8 mouse cellular contexts compared by ENCODE assay signal in the genomic region with DNA sequence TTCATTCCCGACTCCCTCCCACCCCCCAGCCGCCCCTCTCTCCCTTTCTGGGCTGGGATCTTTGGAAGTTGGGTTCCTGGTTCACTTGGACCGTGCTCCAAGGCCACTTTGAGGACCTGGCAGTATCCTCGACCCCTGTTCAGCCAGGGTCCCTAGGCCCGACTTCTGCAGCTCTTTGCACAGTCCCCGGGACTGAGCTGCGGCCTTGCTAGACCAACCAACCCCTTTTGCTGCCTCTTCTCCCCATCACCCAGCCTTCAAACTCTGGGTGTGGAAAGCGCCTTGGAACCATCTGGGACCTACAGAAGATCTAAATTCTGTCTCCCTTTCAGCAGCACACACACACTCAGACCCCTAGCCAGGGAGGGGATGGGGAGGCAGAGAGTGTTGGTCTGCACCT. TPM values are rescaled to one million over a fixed set of nuclear protein-coding genes. Genes with fewer than 3 reads are reported as not detected.
DNase-seq lines count a peak whose midpoint lies in the region; ATAC-seq and TF ChIP-seq lines count a peak whose summit lies in the region.

No protein-coding gene starts in this region.

- H3K9ac ChIP-seq in heart, embryonic 13.5 days, result peak overlapping the region; percentile 91
- peak overlapping the region; percentile 96 for H3K9ac ChIP-seq in CH12.LX (ENCODE audit: insufficient read depth, low read depth)
- peak overlapping the region; percentile 74 for H3K9ac ChIP-seq in forebrain, embryonic 14.5 days (ENCODE audit: low read length)
- H3K9ac ChIP-seq in liver, embryonic 14.5 days (replicated peaks), result peak overlapping the region; percentile 91

- peaks cover 5% of the 10 kb centered on the region; the same call in 1 of the 2 replicates for H3K9me3 ChIP-seq in heart, embryonic 13.5 days
- peaks cover 5% of the 10 kb centered on the region for H3K9me3 ChIP-seq in CH12.LX (replicated peaks; ENCODE audit: low read length)
- H3K9me3 ChIP-seq in forebrain, embryonic 14.5 days (replicated peaks; ENCODE audit: control insufficient read depth, low read length), result no peaks in the 10 kb centered on the region
- no peaks in the 10 kb centered on the region for H3K9me3 ChIP-seq in liver, embryonic 14.5 days (ENCODE audit: control insufficient read depth, low read length)

- no peaks in the 10 kb centered on the region for H3K27me3 ChIP-seq in heart, embryonic 13.5 days (replicated peaks)
- no peaks in the 10 kb centered on the region for H3K27me3 ChIP-seq in CH12.LX (replicated peaks)
- H3K27me3 ChIP-seq in forebrain, embryonic 14.5 days (replicated peaks; ENCODE audit: control insufficient read depth, insufficient read depth, low read length), result no peaks in the 10 kb centered on the region
- H3K27me3 ChIP-seq in liver, embryonic 14.5 days (ENCODE audit: control insufficient read depth, insufficient read depth, low read length), result no peaks in the 10 kb centered on the region

- peaks cover 40% of the 10 kb centered on the region for H3K36me3 ChIP-seq in heart, embryonic 13.5 days
- H3K36me3 ChIP-seq in CH12.LX (replicated peaks in 1 of 2; ENCODE audit: control insufficient read depth in 1 of 2, insufficient read depth in 1 of 2, low read length in 1 of 2), result peaks cover 30 to 42% of the 10 kb centered on the region in 2 experiments
- H3K36me3 ChIP-seq in forebrain, embryonic 14.5 days (ENCODE audit: control insufficient read depth, insufficient read depth, low read length), result peaks cover 32% of the 10 kb centered on the region
- 0 out of 2 replicates have a peak, but pooled peaks cover 3% of the 10 kb centered on the region for H3K36me3 ChIP-seq in liver, embryonic 14.5 days (replicated peaks; ENCODE audit: control insufficient read depth, insufficient read depth, low read depth)

- in situ Hi-C loops in CH12.LX (cut with MboI; ENCODE audit: low pct_ligation_motif_present, low pct_unique_long_range_greater_than_20kb, low sequenced_read_pairs), result no loop called here

- no peak for DNase-seq in heart, postnatal 4 days
- DNase-seq in CH12.LX (ENCODE audit: extremely low read depth) (peak; percentile 31), MN1 (ENCODE audit: low spot score) (no peak)
- DNase-seq in forebrain, embryonic 14.5 days (ENCODE audit: low spot score), result no peak
- no peak for DNase-seq in liver, embryonic 14.5 days (ENCODE audit: low read depth in 3 of 3, low spot score in 3 of 3)
- no peak for DNase-seq in spleen, adult 18-20 months
- no peak for DNase-seq in cerebellum, postnatal 36 days

- TF ChIP-seq POLR2A in CH12.LX (IDR thresholded peaks at IDR 0.05; ENCODE audit: low read depth, low read length), result no peak

- no peak for TF ChIP-seq CTCF in CH12.LX (conservative IDR thresholded peaks at IDR 0.05 in 1 of 2, IDR thresholded peaks at IDR 0.05 in 1 of 2; ENCODE audit: low read depth in 2 of 2, low read length in 2 of 2)
- TF ChIP-seq CTCF in liver, embryonic 14.5 days (IDR thresholded peaks at IDR 0.05; ENCODE audit: low read depth), result no peak

- TF ChIP-seq RAD21 in CH12.LX (IDR thresholded peaks at IDR 0.05; ENCODE audit: low read depth, low read length), result no peak

- no peak for ATAC-seq in heart, embryonic 13.5 days (ENCODE audit: extremely low read depth, insufficient number of reproducible peaks, low FRiP score, low TSS enrichment)
- ATAC-seq in forebrain, embryonic 14.5 days, result peak; percentile 37; the same call in 1 of the 2 replicates
- peak; percentile 36; the same call in 1 of the 2 replicates for ATAC-seq in liver, embryonic 14.5 days (ENCODE audit: insufficient read depth)

- peaks cover 42% of the 10 kb centered on the region for H3K4me1 ChIP-seq in heart, embryonic 13.5 days
- H3K4me1 ChIP-seq in CH12.LX (ENCODE audit: control insufficient read depth in 1 of 2, insufficient read depth in 2 of 2), result peaks cover 44 to 75% of the 10 kb centered on the region in 2 experiments
- peaks cover 10% of the 10 kb centered on the region for H3K4me1 ChIP-seq in forebrain, embryonic 14.5 days (ENCODE audit: control insufficient read depth, insufficient read depth, low read length)
- H3K4me1 ChIP-seq in liver, embryonic 14.5 days (replicated peaks; ENCODE audit: control insufficient read depth in 2 of 2, insufficient read depth in 2 of 2, low read length in 1 of 2), result peaks cover 4 to 12% of the 10 kb centered on the region in 2 experiments

- peak overlapping the region; percentile 84 for H3K4me3 ChIP-seq in heart, embryonic 13.5 days
- H3K4me3 ChIP-seq in CH12.LX (replicated peaks in 1 of 3; ENCODE audit: low read depth in 2 of 3, low read length in 2 of 3, poor library complexity in 1 of 3), result peak overlapping the region; percentile 52 to 92 (median 77)
- H3K4me3 ChIP-seq in forebrain, embryonic 14.5 days (ENCODE audit: low read depth, low read length), result peak overlapping the region; percentile 57
- peak overlapping the region; percentile 78 to 94 for H3K4me3 ChIP-seq in liver, embryonic 14.5 days (ENCODE audit: insufficient read depth in 1 of 2, low read depth in 2 of 2, low read length in 2 of 2)

- H3K4me2 ChIP-seq in heart, embryonic 13.5 days, result peak overlapping the region; percentile 88
- H3K4me2 ChIP-seq in CH12.LX (ENCODE audit: insufficient read depth, low read depth, poor library complexity, severe bottlenecking), result peak overlapping the region; percentile 93
- peak overlapping the region; percentile 79 for H3K4me2 ChIP-seq in forebrain, embryonic 14.5 days (ENCODE audit: low read length)
- H3K4me2 ChIP-seq in liver, embryonic 14.5 days (ENCODE audit: low read depth), result peak overlapping the region; percentile 88

- TF ChIP-seq EP300 in CH12.LX (IDR thresholded peaks at IDR 0.05; ENCODE audit: low read length), result no peak
- no peak for TF ChIP-seq EP300 in liver, embryonic 14.5 days (IDR thresholded peaks at IDR 0.05; ENCODE audit: low read depth)

- H3K27ac ChIP-seq in heart, embryonic 13.5 days (replicated peaks), result peak overlapping the region; percentile 76
- peak overlapping the region; percentile 84 for H3K27ac ChIP-seq in CH12.LX (ENCODE audit: insufficient read depth, low read depth)
- no peak overlapping the region; the same call in 1 of the 2 replicates for H3K27ac ChIP-seq in forebrain, embryonic 14.5 days (ENCODE audit: low read depth, low read length)
- H3K27ac ChIP-seq in liver, embryonic 14.5 days, result peak overlapping the region; percentile 70

- H3K79me2 ChIP-seq in CH12.LX (replicated peaks; ENCODE audit: control insufficient read depth, extremely low read depth, insufficient read depth, poor library complexity, severe bottlenecking), result peaks cover 15% of the 10 kb centered on the region

- WGBS in heart, embryonic 13.5 days, result 3% methylated on average over 8 of the region's 8 CpGs
- WGBS in forebrain, embryonic 14.5 days, result 3% methylated on average over 7 of the region's 8 CpGs
- under 1% methylated on average over 8 of the region's 8 CpGs for WGBS in liver, embryonic 14.5 days (ENCODE audit: insufficient replicate concordance)

- dilution Hi-C loops in CH12.LX (cut with MboI; ENCODE audit: extremely low pct_ligation_motif_present, extremely low pct_unique_long_range_greater_than_20kb, low sequenced_read_pairs), result no loop called here

RNA-seq across cellular contexts. Expression of a gene that starts 0.4 kb away (rescaled TPM):
- 107 and 122 TPM in 2 replicates for polyA plus RNA-seq in heart, embryonic 13.5 days (2015; fragmentation: Nextera tagmentation; extraction: Ambion mirVana)
- 10 to 100 TPM; 74.6 to 74.8 TPM for total RNA-seq in heart, postnatal 4 days (2021)
- total RNA-seq in CH12.LX (2012; rRNA removed) (172 and 194 TPM in 2 replicates), CH12.LX (2014; rRNA removed) (154 and 179 TPM in 2 replicates)
- polyA plus RNA-seq in CH12.LX (2012; ENCODE audit: insufficient read length, low read depth), result 265 and 293 TPM in 2 replicates
- polyA plus RNA-seq in forebrain, embryonic 14.5 days (2014; fragmentation: Nextera tagmentation; extraction: Ambion mirVana), result 134 and 154 TPM in 2 replicates
- polyA plus RNA-seq in liver, embryonic 14.5 days (2012; rRNA removed), result 57.5 and 59.2 TPM in 2 replicates
- 57.5 and 62.2 TPM in 2 replicates for polyA plus RNA-seq in liver, embryonic 14.5 days (2014; fragmentation: Nextera tagmentation; extraction: Ambion mirVana)

RNA-seq across cellular contexts. Expression of a gene that starts 4.6 kb away (rescaled TPM):
- polyA plus RNA-seq in heart, embryonic 13.5 days (2015; fragmentation: Nextera tagmentation; extraction: Ambion mirVana), result 1.2 and 1.4 TPM in 2 replicates
- total RNA-seq in heart, postnatal 4 days (2021), result 1 to 10 TPM; 2.0 to 2.2 TPM
- 438 and 452 TPM in 2 replicates for total RNA-seq in CH12.LX (2012; rRNA removed)
- 380 and 447 TPM in 2 replicates for total RNA-seq in CH12.LX (2014; rRNA removed)
- 296 and 343 TPM in 2 replicates for polyA plus RNA-seq in CH12.LX (2012; ENCODE audit: insufficient read length, low read depth)
- polyA plus RNA-seq in forebrain, embryonic 14.5 days (2014; fragmentation: Nextera tagmentation; extraction: Ambion mirVana), result 0.24 TPM in 1 of 2 replicates, not detected in the other
- 12.5 and 16.3 TPM in 2 replicates for polyA plus RNA-seq in liver, embryonic 14.5 days (2012; rRNA removed)
- polyA plus RNA-seq in liver, embryonic 14.5 days (2014; fragmentation: Nextera tagmentation; extraction: Ambion mirVana), result 14.4 and 17.0 TPM in 2 replicates

RNA-seq across cellular contexts. Expression of a gene that starts 5.0 kb away (rescaled TPM):
- polyA plus RNA-seq in heart, embryonic 13.5 days (2015; fragmentation: Nextera tagmentation; extraction: Ambion mirVana), result not detected in 2 replicates
- total RNA-seq in heart, postnatal 4 days (2021), result under 1 TPM in 1 of 2 experiments, not detected in 1; 0.18 TPM
- total RNA-seq in CH12.LX (2012; rRNA removed), result 2.8 and 3.3 TPM in 2 replicates
- total RNA-seq in CH12.LX (2014; rRNA removed), result 6.4 and 6.9 TPM in 2 replicates
- 11.8 and 14.7 TPM in 2 replicates for polyA plus RNA-seq in CH12.LX (2012; ENCODE audit: insufficient read length, low read depth)
- polyA plus RNA-seq in forebrain, embryonic 14.5 days (2014; fragmentation: Nextera tagmentation; extraction: Ambion mirVana), result 0.08 and 0.12 TPM in 2 replicates
- 0.03 and 0.15 TPM in 2 replicates for polyA plus RNA-seq in liver, embryonic 14.5 days (2012; rRNA removed)
- not detected in 2 replicates for polyA plus RNA-seq in liver, embryonic 14.5 days (2014; fragmentation: Nextera tagmentation; extraction: Ambion mirVana)

RNA-seq across cellular contexts. Expression of a gene that starts 9.2 kb away (rescaled TPM):
- not detected in 2 replicates for polyA plus RNA-seq in heart, embryonic 13.5 days (2015; fragmentation: Nextera tagmentation; extraction: Ambion mirVana)
- under 1 TPM in 1 of 2 experiments, not detected in 1; 0.07 TPM for total RNA-seq in heart, postnatal 4 days (2021)
- total RNA-seq in CH12.LX (2012; rRNA removed), result 0.17 and 0.25 TPM in 2 replicates
- 0.05 TPM in 1 of 2 replicates, not detected in the other for total RNA-seq in CH12.LX (2014; rRNA removed)
- 0.71 and 0.82 TPM in 2 replicates for polyA plus RNA-seq in CH12.LX (2012; ENCODE audit: insufficient read length, low read depth)
- not detected in 2 replicates for polyA plus RNA-seq in forebrain, embryonic 14.5 days (2014; fragmentation: Nextera tagmentation; extraction: Ambion mirVana)
- not detected in 2 replicates for polyA plus RNA-seq in liver, embryonic 14.5 days (2012; rRNA removed)
- polyA plus RNA-seq in liver, embryonic 14.5 days (2014; fragmentation: Nextera tagmentation; extraction: Ambion mirVana), result not detected in 2 replicates

RNA-seq across cellular contexts. Expression of a gene that starts 14.3 kb away (rescaled TPM):
- 46.0 and 47.1 TPM in 2 replicates for polyA plus RNA-seq in heart, embryonic 13.5 days (2015; fragmentation: Nextera tagmentation; extraction: Ambion mirVana)
- total RNA-seq in heart, postnatal 4 days (2021), result 10 to 100 TPM; 26.0 to 26.3 TPM
- total RNA-seq in CH12.LX (2012; rRNA removed) (20.7 and 25.3 TPM in 2 replicates), CH12.LX (2014; rRNA removed) (9.7 and 12.0 TPM in 2 replicates)
- 26.6 and 27.2 TPM in 2 replicates for polyA plus RNA-seq in CH12.LX (2012; ENCODE audit: insufficient read length, low read depth)
- polyA plus RNA-seq in forebrain, embryonic 14.5 days (2014; fragmentation: Nextera tagmentation; extraction: Ambion mirVana), result 32.3 and 35.5 TPM in 2 replicates
- 17.2 and 19.2 TPM in 2 replicates for polyA plus RNA-seq in liver, embryonic 14.5 days (2012; rRNA removed)
- 19.5 and 19.9 TPM in 2 replicates for polyA plus RNA-seq in liver, embryonic 14.5 days (2014; fragmentation: Nextera tagmentation; extraction: Ambion mirVana)

Comparison
In these comparisons a context has a peak if more than half of its experiments do, and no peak if none do; other contexts are left out.
1. RNA of a gene that starts 4.6 kb away (polyA plus RNA-seq): 296 to 343 TPM in CH12.LX; 12.5 to 17.0 TPM in liver, embryonic 14.5 days, 1.2 to 1.4 TPM in heart, embryonic 13.5 days and 0.24 TPM in forebrain, embryonic 14.5 days; every median in the first group is over 10 times any median in the second.
2. RNA of a gene that starts 5.0 kb away (polyA plus RNA-seq): 11.8 to 14.7 TPM in CH12.LX; 0.03 to 0.15 TPM in liver, embryonic 14.5 days, 0.08 to 0.12 TPM in forebrain, embryonic 14.5 days and not detected in heart, embryonic 13.5 days; every median in the first group is over 10 times any median in the second.
3. Peak in every context shown above with its lines, with median percentiles within 50 percentile points of each other: H3K4me2 ChIP-seq, H3K4me3 ChIP-seq and H3K9ac ChIP-seq.